In the genomic region with DNA sequence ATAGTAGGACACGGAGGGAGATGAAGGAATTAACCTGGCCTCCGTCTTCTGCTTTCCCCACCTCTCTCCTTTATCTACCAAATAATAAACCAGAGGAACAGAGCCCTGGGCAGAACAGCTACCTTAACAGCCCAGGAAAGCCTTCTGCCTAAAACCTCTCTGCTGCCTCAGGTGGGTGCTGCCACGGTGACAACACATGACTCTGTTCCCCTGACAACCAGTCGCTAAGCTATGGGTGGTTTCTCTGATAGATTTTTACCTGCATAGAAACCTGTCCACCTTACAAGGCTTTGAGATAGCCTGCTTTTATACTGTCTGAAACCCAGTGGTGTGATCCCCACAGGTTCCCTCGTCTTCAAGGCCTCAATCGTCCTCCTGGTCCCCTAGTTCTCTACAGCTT, we compare ENCODE assay signal across 22 mouse cellular contexts.
A peak's percentile ranks its signal among the peaks of the same experiment; 100 is the strongest.
DNase-seq lines count a peak whose midpoint lies in the region; ATAC-seq and TF ChIP-seq lines count a peak whose summit lies in the region.
"Had no signal": no experiment of that assay in that cellular context is flagged by ENCODE, and none has a peak within 500 bp of the region (broad histone marks: within the 10 kb centered on the region; RNA-seq: fewer than 3 reads in every experiment).

No protein-coding gene starts in this region.

- H3K4me2 ChIP-seq in forebrain, postnatal 0 days (ENCODE audit: low read depth), result no peak overlapping the region
- no peak overlapping the region for H3K4me2 ChIP-seq in forebrain, embryonic 13.5 days
- no peak overlapping the region for H3K4me2 ChIP-seq in hindbrain, postnatal 0 days (ENCODE audit: low read depth, low read length)
- no peak overlapping the region for H3K4me2 ChIP-seq in hindbrain, embryonic 12.5 days (replicated peaks)
- H3K4me2 ChIP-seq in midbrain, postnatal 0 days (ENCODE audit: low read depth, low read length, poor library complexity, severe bottlenecking), result no peak overlapping the region
- H3K4me2 ChIP-seq in midbrain, embryonic 11.5 days, result no peak overlapping the region
- H3K4me2 ChIP-seq: embryonic facial prominence, embryonic 12.5 days had no signal

- peak overlapping the region; percentile 75 for H3K27ac ChIP-seq in forebrain, postnatal 0 days (ENCODE audit: low read depth, low read length)
- H3K27ac ChIP-seq in forebrain, embryonic 13.5 days, result no peak overlapping the region
- peak overlapping the region; percentile 32; the same call in 1 of the 2 replicates for H3K27ac ChIP-seq in hindbrain, postnatal 0 days
- no peak overlapping the region for H3K27ac ChIP-seq in hindbrain, embryonic 12.5 days
- H3K27ac ChIP-seq in midbrain, postnatal 0 days (ENCODE audit: low read depth, low read length), result 0 out of 2 replicates have a peak overlapping the region, but pooled peaks have one; percentile 26
- H3K27ac ChIP-seq in midbrain, embryonic 11.5 days (ENCODE audit: low read depth, low read length), result no peak overlapping the region
- H3K27ac ChIP-seq: embryonic facial prominence, embryonic 10.5 days; embryonic facial prominence, embryonic 12.5 days had no signal

- no peak overlapping the region for H3K9ac ChIP-seq in forebrain, postnatal 0 days
- no peak overlapping the region for H3K9ac ChIP-seq in forebrain, embryonic 13.5 days
- H3K9ac ChIP-seq in hindbrain, postnatal 0 days (replicated peaks; ENCODE audit: low read length), result no peak overlapping the region
- H3K9ac ChIP-seq in hindbrain, embryonic 12.5 days, result no peak overlapping the region
- no peak overlapping the region for H3K9ac ChIP-seq in midbrain, postnatal 0 days (replicated peaks; ENCODE audit: low read length, poor library complexity, severe bottlenecking)
- no peak overlapping the region for H3K9ac ChIP-seq in midbrain, embryonic 11.5 days (ENCODE audit: low read length)
- H3K9ac ChIP-seq: embryonic facial prominence, embryonic 12.5 days had no signal

- ATAC-seq in forebrain, postnatal 0 days, result peak; percentile 61
- ATAC-seq in forebrain, embryonic 13.5 days, result no peak
- ATAC-seq in hindbrain, postnatal 0 days, result 0 out of 2 replicates have a peak, but pooled peaks have one; percentile 29
- no peak for ATAC-seq in hindbrain, embryonic 12.5 days (ENCODE audit: low FRiP score)
- ATAC-seq in midbrain, postnatal 0 days (ENCODE audit: low FRiP score), result peak; percentile 65; the same call in 1 of the 2 replicates
- ATAC-seq in midbrain, embryonic 11.5 days (ENCODE audit: low FRiP score), result no peak
- ATAC-seq: activated CD4-positive, CD25-positive, alpha-beta regulatory T cell, adult 4 months; CD4-positive, CD25-positive, alpha-beta regulatory T cell, adult 4 months; forebrain, embryonic 14.5 days; Patski had no signal

- no peaks in the 10 kb centered on the region for H3K9me3 ChIP-seq in forebrain, postnatal 0 days (ENCODE audit: low read length)
- 0 out of 2 replicates have a peak, but pooled peaks cover under 1% of the 10 kb centered on the region for H3K9me3 ChIP-seq in forebrain, embryonic 13.5 days (replicated peaks)
- H3K9me3 ChIP-seq in hindbrain, postnatal 0 days (ENCODE audit: low read length), result no peaks in the 10 kb centered on the region
- no peaks in the 10 kb centered on the region; the same call in 1 of the 2 replicates for H3K9me3 ChIP-seq in hindbrain, embryonic 12.5 days (replicated peaks)
- no peaks in the 10 kb centered on the region for H3K9me3 ChIP-seq in midbrain, postnatal 0 days (ENCODE audit: low read length)
- H3K9me3 ChIP-seq in midbrain, embryonic 11.5 days (ENCODE audit: control insufficient read depth, low read length), result no peaks in the 10 kb centered on the region
- H3K9me3 ChIP-seq: embryonic facial prominence, embryonic 10.5 days; embryonic facial prominence, embryonic 12.5 days; G1E had no signal

- H3K27me3 ChIP-seq in forebrain, postnatal 0 days (ENCODE audit: insufficient read depth, low read length), result no peaks in the 10 kb centered on the region
- H3K27me3 ChIP-seq in forebrain, embryonic 13.5 days, result no peaks in the 10 kb centered on the region
- no peaks in the 10 kb centered on the region for H3K27me3 ChIP-seq in hindbrain, postnatal 0 days (ENCODE audit: insufficient read depth, low read length)
- H3K27me3 ChIP-seq in hindbrain, embryonic 12.5 days, result no peaks in the 10 kb centered on the region
- no peaks in the 10 kb centered on the region for H3K27me3 ChIP-seq in midbrain, postnatal 0 days (ENCODE audit: insufficient read depth, low read length)
- no peaks in the 10 kb centered on the region for H3K27me3 ChIP-seq in midbrain, embryonic 11.5 days (ENCODE audit: control insufficient read depth, insufficient read depth, low read length)
- H3K27me3 ChIP-seq: CH12.LX; embryonic facial prominence, embryonic 12.5 days had no signal

- 66% methylated on average over 6 of the region's 6 CpGs for WGBS in forebrain, postnatal 0 days
- 76% methylated on average over 6 of the region's 6 CpGs for WGBS in forebrain, embryonic 13.5 days
- WGBS in hindbrain, postnatal 0 days, result 66% methylated on average over 6 of the region's 6 CpGs
- WGBS in hindbrain, embryonic 12.5 days, result 83% methylated on average over 6 of the region's 6 CpGs
- WGBS in midbrain, postnatal 0 days, result 50% methylated on average over 6 of the region's 6 CpGs
- WGBS in midbrain, embryonic 11.5 days, result 77% methylated on average over 6 of the region's 6 CpGs

- no peaks in the 10 kb centered on the region for H3K36me3 ChIP-seq in forebrain, postnatal 0 days (ENCODE audit: insufficient read depth)
- H3K36me3 ChIP-seq in forebrain, embryonic 13.5 days (ENCODE audit: poor library complexity, severe bottlenecking), result no peaks in the 10 kb centered on the region
- no peaks in the 10 kb centered on the region for H3K36me3 ChIP-seq in hindbrain, postnatal 0 days (ENCODE audit: insufficient read depth, low read length)
- H3K36me3 ChIP-seq in hindbrain, embryonic 12.5 days, result no peaks in the 10 kb centered on the region
- H3K36me3 ChIP-seq in midbrain, postnatal 0 days (ENCODE audit: insufficient read depth, low read length), result no peaks in the 10 kb centered on the region
- H3K36me3 ChIP-seq in midbrain, embryonic 11.5 days (ENCODE audit: control insufficient read depth, insufficient read depth, low read length), result no peaks in the 10 kb centered on the region
- H3K36me3 ChIP-seq: embryonic facial prominence, embryonic 10.5 days; embryonic facial prominence, embryonic 12.5 days; G1E had no signal

- DNase-seq in forebrain, postnatal 0 days, result peak; percentile 24
- DNase-seq in hindbrain, postnatal 0 days (ENCODE audit: low spot score), result no peak
- peak; percentile 7 for DNase-seq in midbrain, postnatal 0 days (ENCODE audit: low spot score)
- DNase-seq in midbrain, embryonic 11.5 days (ENCODE audit: low spot score, missing footprints), result no peak
- DNase-seq: adrenal gland, adult 8-10 months; adrenal gland, postnatal 14 days; adrenal gland, postnatal 36 days; B cell, adult 2 months; cerebellum, adult 11-12 months; cerebellum, adult 2 months; cerebellum, adult 9-10 months; cerebellum, postnatal 25 days had no signal

- H3K4me3 ChIP-seq in forebrain, postnatal 0 days (ENCODE audit: low read depth, low read length), result no peak overlapping the region
- no peak overlapping the region for H3K4me3 ChIP-seq in forebrain, embryonic 13.5 days
- no peak overlapping the region for H3K4me3 ChIP-seq in hindbrain, postnatal 0 days (ENCODE audit: low read length)
- no peak overlapping the region for H3K4me3 ChIP-seq in hindbrain, embryonic 12.5 days
- H3K4me3 ChIP-seq in midbrain, postnatal 0 days (ENCODE audit: low read depth, low read length), result no peak overlapping the region
- no peak overlapping the region for H3K4me3 ChIP-seq in midbrain, embryonic 11.5 days (ENCODE audit: low read depth, low read length)
- H3K4me3 ChIP-seq: embryonic facial prominence, embryonic 10.5 days; embryonic facial prominence, embryonic 12.5 days had no signal

- peaks cover 5% of the 10 kb centered on the region; the same call in 1 of the 2 replicates for H3K4me1 ChIP-seq in forebrain, postnatal 0 days (ENCODE audit: insufficient read depth)
- no peaks in the 10 kb centered on the region for H3K4me1 ChIP-seq in forebrain, embryonic 13.5 days
- no peaks in the 10 kb centered on the region for H3K4me1 ChIP-seq in hindbrain, postnatal 0 days (ENCODE audit: insufficient read depth, low read length)
- no peaks in the 10 kb centered on the region for H3K4me1 ChIP-seq in hindbrain, embryonic 12.5 days
- H3K4me1 ChIP-seq in midbrain, postnatal 0 days (ENCODE audit: insufficient read depth, low read length), result peaks cover 4% of the 10 kb centered on the region; the same call in 1 of the 2 replicates
- H3K4me1 ChIP-seq in midbrain, embryonic 11.5 days (ENCODE audit: control insufficient read depth, insufficient read depth, low read length), result no peaks in the 10 kb centered on the region
- H3K4me1 ChIP-seq: embryonic facial prominence, embryonic 10.5 days; embryonic facial prominence, embryonic 12.5 days had no signal

- TF ChIP-seq CTCF in forebrain, postnatal 0 days (IDR thresholded peaks at IDR 0.05; ENCODE audit: low read depth), result no peak
- no peak for TF ChIP-seq CTCF in hindbrain, postnatal 0 days (IDR thresholded peaks at IDR 0.05; ENCODE audit: low read depth)
- no peak for TF ChIP-seq CTCF in midbrain, postnatal 0 days (IDR thresholded peaks at IDR 0.05)

Comparison
In these comparisons a context has a peak if more than half of its experiments do, and no peak if none do; other contexts are left out.
1. ATAC-seq: peak in forebrain, postnatal 0 days (single experiment), hindbrain, postnatal 0 days (single experiment) and midbrain, postnatal 0 days (single experiment); none in forebrain, embryonic 13.5 days (single experiment), hindbrain, embryonic 12.5 days (single experiment) and midbrain, embryonic 11.5 days (single experiment).
2. DNase-seq: peak in forebrain, postnatal 0 days (single experiment) and midbrain, postnatal 0 days (single experiment); none in hindbrain, postnatal 0 days (single experiment) and midbrain, embryonic 11.5 days (single experiment).
3. H3K27ac ChIP-seq: peak in forebrain, postnatal 0 days (single experiment), hindbrain, postnatal 0 days (single experiment) and midbrain, postnatal 0 days (single experiment); none in forebrain, embryonic 13.5 days (single experiment), hindbrain, embryonic 12.5 days (single experiment) and midbrain, embryonic 11.5 days (single experiment).